Comparison of ENCODE assay signal across 8 mouse cellular contexts in genomic region chr6:125572291-125573188, GRCm38 (mm10). TPM values are rescaled to one million over a fixed set of nuclear protein-coding genes. Genes with fewer than 3 reads are reported as not detected.
DNase-seq lines count a peak whose midpoint lies in the region; ATAC-seq and TF ChIP-seq lines count a peak whose summit lies in the region.

No protein-coding gene starts in this region.

- H3K36me3 ChIP-seq in MEL (ENCODE audit: control insufficient read depth in 1 of 2, insufficient read depth in 2 of 2, low read length in 2 of 2), result peaks cover 0 to 8% of the 10 kb centered on the region in 2 experiments; a peak in 2 of 4 replicates
- no peaks in the 10 kb centered on the region for H3K36me3 ChIP-seq in hindbrain, embryonic 16.5 days (ENCODE audit: control insufficient read depth, insufficient read depth, low read length)

- peak overlapping the region; percentile 53 for H3K27ac ChIP-seq in MEL (ENCODE audit: control insufficient read depth, low read depth, low read length)
- peak overlapping the region; percentile 83 for H3K27ac ChIP-seq in gastrocnemius, adult 2 months
- H3K27ac ChIP-seq in hindbrain, embryonic 16.5 days (ENCODE audit: low read depth, low read length), result peak overlapping the region; percentile 56
- H3K27ac ChIP-seq in left cerebral cortex, adult 2 months, result peak overlapping the region; percentile 60

- no peak for TF ChIP-seq RAD21 in MEL (IDR thresholded peaks at IDR 0.05; ENCODE audit: low read depth, low read length)

- H3K27me3 ChIP-seq in MEL (ENCODE audit: control insufficient read depth in 1 of 2, insufficient read depth in 2 of 2, low read length in 2 of 2), result 0 out of 4 replicates have a peak, but pooled peaks cover 0 to 1% of the 10 kb centered on the region in 2 experiments
- H3K27me3 ChIP-seq in hindbrain, embryonic 16.5 days (replicated peaks; ENCODE audit: control insufficient read depth, insufficient read depth, low read length), result no peaks in the 10 kb centered on the region

- peaks cover 12 to 27% of the 10 kb centered on the region in 2 experiments; a peak in 3 of 4 replicates for H3K4me1 ChIP-seq in MEL (ENCODE audit: control insufficient read depth in 1 of 2, insufficient read depth in 2 of 2, low read length in 2 of 2)
- H3K4me1 ChIP-seq in hindbrain, embryonic 16.5 days (ENCODE audit: control insufficient read depth, insufficient read depth, low read depth, low read length), result peaks cover 10% of the 10 kb centered on the region

- no peak for TF ChIP-seq CTCF in MEL (IDR thresholded peaks at IDR 0.05 in 2 of 3, conservative IDR thresholded peaks at IDR 0.05 in 1 of 3; ENCODE audit: control insufficient read depth in 1 of 3, insufficient read depth in 1 of 3, low read depth in 2 of 3, low read length in 3 of 3, poor library complexity in 1 of 3, severe bottlenecking in 1 of 3)
- TF ChIP-seq CTCF in gastrocnemius, adult 2 months (IDR thresholded peaks at IDR 0.05), result no peak
- TF ChIP-seq CTCF in left cerebral cortex, adult 2 months (IDR thresholded peaks at IDR 0.05), result no peak

- WGBS in hindbrain, embryonic 16.5 days, result 33% methylated on average over 18 of the region's 18 CpGs

- no peaks in the 10 kb centered on the region for H3K79me2 ChIP-seq in MEL (ENCODE audit: control insufficient read depth, insufficient read depth, low read length, poor library complexity)

- no peaks in the 10 kb centered on the region for H3K9me3 ChIP-seq in MEL (replicated peaks; ENCODE audit: insufficient read depth, low read length)
- no peaks in the 10 kb centered on the region for H3K9me3 ChIP-seq in hindbrain, embryonic 16.5 days (ENCODE audit: control insufficient read depth, low read length)

- H3K9ac ChIP-seq in MEL (ENCODE audit: control insufficient read depth, low read depth, low read length, poor library complexity, severe bottlenecking), result peak overlapping the region; percentile 32
- H3K9ac ChIP-seq in hindbrain, embryonic 16.5 days (ENCODE audit: low read depth, low read length), result peak overlapping the region; percentile 27

- no peak for TF ChIP-seq POLR2A in MEL (IDR thresholded peaks at IDR 0.05; ENCODE audit: control insufficient read depth in 1 of 2, insufficient read depth in 1 of 2, low read depth in 1 of 2, low read length in 2 of 2, poor library complexity in 1 of 2)

- H3K4me3 ChIP-seq in MEL (ENCODE audit: control insufficient read depth in 1 of 2, insufficient read depth in 1 of 2, low read depth in 2 of 2, low read length in 2 of 2), result peak overlapping the region; percentile 47 to 73
- H3K4me3 ChIP-seq in gastrocnemius, adult 2 months, result peak overlapping the region; percentile 67
- H3K4me3 ChIP-seq in hindbrain, embryonic 16.5 days (ENCODE audit: low read length), result peak overlapping the region; percentile 30
- peak overlapping the region; percentile 31 for H3K4me3 ChIP-seq in left cerebral cortex, adult 2 months

- no peak; a peak in 1 of 4 replicates for TF ChIP-seq EP300 in MEL (IDR thresholded peaks at IDR 0.05; ENCODE audit: low read depth in 1 of 2, low read length in 2 of 2)

- ATAC-seq in hindbrain, embryonic 16.5 days, result peak; percentile 11

- DNase-seq in MEL (ENCODE audit: low read depth, low spot score), result peak; percentile 86
- peak; percentile 92 for DNase-seq in cerebellum, postnatal 10 days
- DNase-seq in gastrocnemius, adult 2 months, result peak; percentile 81
- peak; percentile 39 to 68 for DNase-seq in left cerebral cortex, adult 2 months (ENCODE audit: extremely low spot score in 1 of 2, low spot score in 2 of 2)
- DNase-seq in lung, postnatal 4 days, result peak; percentile 88 to 93
- peak; percentile 86 for DNase-seq in right cerebral cortex, postnatal 10 days (ENCODE audit: low spot score in 2 of 2)
- peak; percentile 54 for DNase-seq in urinary bladder, postnatal 10 days (ENCODE audit: low spot score)

- H3K4me2 ChIP-seq in hindbrain, embryonic 16.5 days (ENCODE audit: low read length), result peak overlapping the region; percentile 58

- intact Hi-C loops in gastrocnemius, adult 2 months (cut with DNase I), result no loop called here
- intact Hi-C loops in left cerebral cortex, adult 2 months (cut with DNase I), result no loop called here

TF ChIP-seq in MEL, 35 proteins besides CTCF, POLR2A, EP300 and RAD21:
- TF ChIP-seq NELFE (IDR thresholded peaks at IDR 0.05; ENCODE audit: low read depth, low read length) (no peak), ELF1 (IDR thresholded peaks at IDR 0.05; ENCODE audit: low read depth, low read length) (no peak), SIN3A (IDR thresholded peaks at IDR 0.05; ENCODE audit: low read length) (peak; percentile 70; the same call in 1 of the 2 replicates), UBTF (IDR thresholded peaks at IDR 0.05; ENCODE audit: borderline replicate concordance, insufficient read depth, low read depth, low read length) (no peak), HCFC1 (IDR thresholded peaks at IDR 0.05; ENCODE audit: low read depth, low read length) (peak; percentile 55; the same call in 1 of the 2 replicates), POLR2AphosphoS5 (IDR thresholded peaks at IDR 0.05; ENCODE audit: borderline replicate concordance, low read depth, low read length) (no peak), CHD2 (IDR thresholded peaks at IDR 0.05; ENCODE audit: low read length) (no peak), CHD1 (IDR thresholded peaks at IDR 0.05; ENCODE audit: low read depth, low read length) (no peak), USF1 (IDR thresholded peaks at IDR 0.05; ENCODE audit: low read depth, low read length) (peak; percentile 82), MYC (IDR thresholded peaks at IDR 0.05; ENCODE audit: low read depth, low read length) (0 out of 2 replicates have a peak, but pooled peaks have one; percentile 58), POLR2AphosphoS2 (IDR thresholded peaks at IDR 0.05; ENCODE audit: low read length) (no peak), BHLHE40 (IDR thresholded peaks at IDR 0.05; ENCODE audit: borderline replicate concordance, low read depth, low read length) (0 out of 2 replicates have a peak, but pooled peaks have one; percentile 41), TBP (IDR thresholded peaks at IDR 0.05; ENCODE audit: low read depth, low read length) (no peak), MXI1 (IDR thresholded peaks at IDR 0.05; ENCODE audit: low read depth, low read length) (peak; percentile 59; the same call in 1 of the 2 replicates), MEF2A (IDR thresholded peaks at IDR 0.05; ENCODE audit: extremely low read depth, insufficient replicate concordance, low read depth, low read length, poor library complexity, severe bottlenecking) (no peak), E2F4 (IDR thresholded peaks at IDR 0.05; ENCODE audit: borderline replicate concordance, low read depth, low read length) (no peak), MAFK (IDR thresholded peaks at IDR 0.05; ENCODE audit: borderline replicate concordance, low read depth, low read length) (no peak), JUND (IDR thresholded peaks at IDR 0.05; ENCODE audit: low read depth, low read length) (no peak), MAZ (IDR thresholded peaks at IDR 0.05; ENCODE audit: low read depth, low read length) (no peak), ETS1 (IDR thresholded peaks at IDR 0.05; ENCODE audit: low read depth, low read length) (peak; percentile 46; the same call in 1 of the 2 replicates), KAT2A (conservative IDR thresholded peaks at IDR 0.05; ENCODE audit: low read depth, low read length) (no peak), ZC3H11A (IDR thresholded peaks at IDR 0.05; ENCODE audit: low read depth, low read length) (no peak), RCOR1 (IDR thresholded peaks at IDR 0.05; ENCODE audit: low read depth, low read length) (0 out of 2 replicates have a peak, but pooled peaks have one; percentile 8), MAX (IDR thresholded peaks at IDR 0.05; ENCODE audit: low read length) (peak; percentile 79), NRF1 (IDR thresholded peaks at IDR 0.05; ENCODE audit: insufficient read depth, low read depth, low read length, poor library complexity, severe bottlenecking) (no peak), USF2 (IDR thresholded peaks at IDR 0.05; ENCODE audit: borderline replicate concordance in 1 of 2, insufficient read depth in 1 of 2, low read depth in 1 of 2, low read length in 2 of 2) (0 out of 4 replicates have a peak, but pooled peaks of 1 of the 2 experiments have one; percentile 29), ZKSCAN1 (IDR thresholded peaks at IDR 0.05; ENCODE audit: low read depth, low read length) (no peak), GATA1 (IDR thresholded peaks at IDR 0.05; ENCODE audit: low read depth, low read length) (no peak), MYB (IDR thresholded peaks at IDR 0.05; ENCODE audit: low read depth, low read length) (no peak), ZMIZ1 (IDR thresholded peaks at IDR 0.05; ENCODE audit: low read depth, low read length) (no peak), TAL1 (IDR thresholded peaks at IDR 0.05; ENCODE audit: low read length) (no peak), GABPA (IDR thresholded peaks at IDR 0.05; ENCODE audit: low read depth, low read length) (no peak), ZNF384 (IDR thresholded peaks at IDR 0.05; ENCODE audit: low read depth, low read length) (peak; percentile 49; the same call in 1 of the 2 replicates)

RNA-seq across cellular contexts. Expression of gene Vwf, which starts 26.0 kb away (rescaled TPM):
- 0.13 and 0.42 TPM in 2 replicates for total RNA-seq in MEL (2012; rRNA removed)
- polyA plus RNA-seq in MEL (2012; ENCODE audit: insufficient read depth in 1 of 2, insufficient read length in 2 of 2, low read depth in 1 of 2, low replicate concordance in 2 of 2, missing spikeins in 1 of 2), result under 1 TPM in 1 of 2 experiments, not detected in 1; 0.29 TPM
- 10 to 100 TPM; 12.5 to 15.3 TPM for total RNA-seq in gastrocnemius, adult 2 months (2021)
- 9.7 and 12.9 TPM in 2 replicates for polyA plus RNA-seq in hindbrain, embryonic 16.5 days (2015; fragmentation: Nextera tagmentation; extraction: Ambion mirVana)
- 10 to 100 TPM; 13.7 to 14.6 TPM for total RNA-seq in left cerebral cortex, adult 2 months (2021)

Comparison
In these comparisons a context has a peak if more than half of its experiments do, and no peak if none do; other contexts are left out.
1. Peak in every context shown above with its lines: DNase-seq, ATAC-seq, H3K4me3 ChIP-seq and H3K27ac ChIP-seq.